Mouse (Mus musculus) G1E-ER4 (cell line): Measurements from ENCODE around the gene Olfr56. TPM values are rescaled to one million over a fixed set of nuclear protein-coding genes. Genes with fewer than 3 reads are reported as not detected.
"Not testable (repeated sequence)": the region's sequence is repeated elsewhere in the genome, so short reads cannot be mapped to it uniquely, and the experiment has no call there.

Source experiments
- GATA1 ChIP-seq: IDR thresholded peaks from one replicate; pipeline ENCODE4 v1.8.0; 2012; ENCODE audit warnings: low read length, inconsistent platforms
- polyA plus RNA-seq: library from polyadenylated mRNA; stranded (reverse); fragments of >175 nt; gene quantifications from 2 replicates; pipeline ENCODE4 v1.2.3, GENCODE M21; 2012

Olfr56 gene
- 0.02 and 0.03 TPM in 2 replicates for polyA plus RNA-seq

DNA sequence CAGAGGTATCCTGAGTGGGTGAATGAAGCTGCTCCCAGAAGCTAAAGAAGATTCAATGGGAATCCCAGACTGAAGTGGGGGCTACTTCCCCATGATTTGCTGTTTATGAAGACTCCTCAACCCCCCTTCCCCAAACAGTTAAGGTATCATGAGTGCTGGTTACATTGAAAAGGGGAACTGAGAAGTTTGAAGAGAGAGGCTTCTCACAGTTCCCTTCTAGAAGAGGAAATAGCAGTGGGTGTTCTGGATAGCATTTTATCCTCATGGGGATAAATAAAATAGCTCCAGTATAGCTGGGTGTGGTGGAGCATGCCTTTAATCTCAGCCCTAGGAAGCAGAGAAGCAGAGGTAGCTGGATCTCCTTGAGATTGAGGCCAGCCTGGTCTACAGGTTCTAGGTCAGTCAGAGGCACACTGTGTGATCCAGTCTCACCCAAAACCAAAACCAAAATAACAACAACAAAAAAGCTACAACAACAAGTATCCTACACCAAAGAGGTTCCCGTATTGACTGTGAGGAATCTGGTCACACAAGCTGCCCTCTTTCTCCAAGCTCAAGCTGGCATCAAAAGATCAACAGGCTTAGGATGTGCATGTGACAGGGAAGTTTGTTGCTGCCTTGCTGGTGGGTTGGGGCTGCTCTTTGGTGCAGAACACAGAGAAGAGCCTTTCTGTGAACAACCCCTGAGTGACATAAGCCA, at the start of gene Olfr56:
Gene Olfr56 (plus strand): TSS at position 650 of the 700 bp plus-strand sequence.
- not testable (repeated sequence) for TF ChIP-seq GATA1

DNA sequence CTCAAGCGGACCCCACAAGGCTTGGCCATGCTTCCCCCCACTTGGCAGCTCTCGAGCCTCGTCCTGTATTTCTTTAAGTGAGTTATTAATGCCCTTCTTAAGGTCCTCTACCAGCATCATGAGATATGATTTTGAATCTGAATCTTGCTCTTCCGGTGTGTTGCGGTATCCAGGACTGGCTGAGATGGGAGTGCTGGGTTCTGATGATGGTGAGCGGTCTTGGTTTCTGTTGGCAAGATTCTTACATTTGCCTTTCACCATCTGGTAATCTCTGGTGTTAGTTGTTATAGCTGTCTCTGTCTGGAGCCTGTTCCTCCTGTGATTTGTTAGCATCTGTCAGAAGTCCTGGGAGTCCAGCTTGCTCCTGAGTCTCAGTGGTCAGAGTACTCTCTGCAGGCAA, 32.6 kb upstream of the Olfr56 start, which contains the start of gene Psme2b:
Gene Psme2b (minus strand): TSS at position 101 of the 400 bp plus-strand sequence.
- TF ChIP-seq GATA1: not testable (repeated sequence)

DNA sequence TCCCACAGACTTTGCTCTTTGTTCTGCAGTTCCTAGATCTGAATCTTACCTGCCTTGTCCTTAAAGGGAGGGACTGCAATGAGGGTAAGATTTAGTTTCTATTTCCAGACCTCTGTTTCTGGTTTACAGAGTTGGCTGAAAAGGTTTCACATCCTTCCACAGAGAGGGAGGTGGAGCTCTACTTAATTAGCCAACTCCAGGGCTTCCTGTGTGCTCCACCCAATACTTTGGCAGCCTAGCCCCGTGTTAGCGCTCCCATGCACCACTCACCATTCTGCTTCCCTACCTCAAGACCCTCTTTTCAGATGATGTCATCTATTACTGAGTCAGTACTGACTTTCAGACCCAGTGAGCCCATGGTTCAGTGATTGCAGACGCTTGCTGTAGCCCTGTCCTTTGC, 562 bp downstream of the Olfr56 start, which contains the start of gene 9930111J21Rik1:
Gene 9930111J21Rik1 (minus strand): TSS at position 148 of the 400 bp plus-strand sequence.
- TF ChIP-seq GATA1: not testable (repeated sequence)

DNA sequence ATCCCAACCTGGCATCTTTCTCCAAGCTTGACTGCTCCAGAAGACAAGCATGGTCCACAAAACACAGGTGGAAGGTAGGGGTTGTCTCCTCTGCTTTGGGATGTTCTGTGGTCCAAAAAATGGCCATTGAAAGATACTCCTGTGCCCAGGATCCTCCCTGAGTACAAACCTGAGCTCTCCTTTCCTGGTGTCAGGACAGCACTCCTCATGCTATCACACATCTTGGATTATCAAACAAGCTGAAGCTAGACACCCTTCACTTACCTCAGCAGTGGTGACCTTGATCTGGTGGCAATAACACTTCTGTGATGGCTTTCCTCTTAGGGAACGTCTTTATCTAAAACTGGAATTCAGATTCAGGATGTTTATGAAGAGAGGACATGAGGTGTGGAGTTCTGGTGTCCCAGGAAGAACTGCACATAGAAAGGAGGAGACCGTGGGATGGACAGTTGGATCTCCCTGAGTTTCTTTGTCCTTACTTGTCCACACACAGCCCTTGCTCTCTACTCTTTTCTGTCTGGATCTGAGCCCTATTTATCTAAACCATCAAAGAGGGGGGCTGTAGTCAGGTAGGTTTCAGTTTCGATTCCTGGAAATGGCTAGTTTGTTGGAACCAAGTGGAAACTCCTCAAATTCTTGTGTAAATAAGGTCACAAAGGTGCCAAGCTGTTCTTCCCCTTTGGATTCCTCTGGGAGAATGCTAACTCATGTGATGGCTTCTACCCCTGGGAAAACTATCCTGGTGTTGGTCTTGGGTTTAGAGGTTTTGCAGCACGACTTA, 13.2 kb downstream of the Olfr56 start, which contains the start of gene Gm12185:
Gene Gm12185 (minus strand): TSS at position 487 of the 781 bp plus-strand sequence.
- not testable (repeated sequence) for TF ChIP-seq GATA1

DNA sequence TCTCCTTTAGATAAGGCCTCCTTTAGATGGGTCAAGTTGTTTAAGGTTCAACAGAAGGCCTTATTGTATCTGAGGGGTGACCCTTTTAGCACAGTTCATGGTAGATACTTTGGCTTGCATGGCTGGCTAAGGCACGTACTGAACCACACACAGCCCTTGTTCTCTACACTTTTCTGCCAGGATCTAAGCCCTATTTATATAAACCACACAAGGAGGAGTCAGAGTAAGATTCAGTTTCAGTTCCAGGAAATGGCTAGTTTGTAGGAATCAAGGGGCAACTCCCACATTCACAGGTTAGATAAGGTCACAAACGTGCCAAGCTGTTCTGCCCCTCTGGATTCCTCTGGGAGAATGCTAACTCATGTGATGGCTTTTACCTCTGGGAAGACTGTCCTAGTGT, 15.3 kb downstream of the Olfr56 start, which contains the start of gene Tgtp1:
Gene Tgtp1 (minus strand): TSS at position 155 of the 400 bp plus-strand sequence.
- TF ChIP-seq GATA1: not testable (repeated sequence)

DNA sequence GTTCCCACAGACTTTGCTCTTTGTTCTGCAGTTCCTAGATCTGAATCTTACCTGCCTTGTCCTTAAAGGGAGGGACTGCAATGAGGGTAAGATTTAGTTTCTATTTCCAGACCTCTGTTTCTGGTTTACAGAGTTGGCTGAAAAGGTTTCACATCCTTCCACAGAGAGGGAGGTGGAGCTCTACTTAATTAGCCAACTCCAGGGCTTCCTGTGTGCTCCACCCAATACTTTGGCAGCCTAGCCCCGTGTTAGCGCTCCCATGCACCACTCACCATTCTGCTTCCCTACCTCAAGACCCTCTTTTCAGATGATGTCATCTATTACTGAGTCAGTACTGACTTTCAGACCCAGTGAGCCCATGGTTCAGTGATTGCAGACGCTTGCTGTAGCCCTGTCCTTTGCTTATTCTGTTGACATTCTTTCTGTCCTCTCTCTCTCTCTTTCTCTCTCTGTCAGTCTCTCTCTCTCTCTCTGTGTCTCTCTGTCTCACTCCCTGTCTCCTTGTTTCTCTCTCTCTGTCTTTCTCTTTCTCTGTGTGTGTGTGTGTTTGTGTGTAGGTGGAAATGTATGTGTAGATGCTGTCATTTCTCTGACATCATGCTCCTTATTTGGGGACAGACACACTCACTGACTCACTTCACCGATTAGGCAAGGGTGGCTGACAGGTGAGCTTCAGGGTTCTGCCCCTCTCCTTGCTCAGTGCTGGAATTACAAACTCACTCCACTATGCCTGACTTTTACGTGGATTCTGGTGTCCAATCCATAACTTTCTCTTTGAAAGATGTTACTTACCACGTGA, 72.6 kb downstream of the Olfr56 start, which contains the start of gene 9930111J21Rik2:
Gene 9930111J21Rik2 (minus strand): TSS at position 150 of the 799 bp plus-strand sequence.
- not testable (repeated sequence) for TF ChIP-seq GATA1

DNA sequence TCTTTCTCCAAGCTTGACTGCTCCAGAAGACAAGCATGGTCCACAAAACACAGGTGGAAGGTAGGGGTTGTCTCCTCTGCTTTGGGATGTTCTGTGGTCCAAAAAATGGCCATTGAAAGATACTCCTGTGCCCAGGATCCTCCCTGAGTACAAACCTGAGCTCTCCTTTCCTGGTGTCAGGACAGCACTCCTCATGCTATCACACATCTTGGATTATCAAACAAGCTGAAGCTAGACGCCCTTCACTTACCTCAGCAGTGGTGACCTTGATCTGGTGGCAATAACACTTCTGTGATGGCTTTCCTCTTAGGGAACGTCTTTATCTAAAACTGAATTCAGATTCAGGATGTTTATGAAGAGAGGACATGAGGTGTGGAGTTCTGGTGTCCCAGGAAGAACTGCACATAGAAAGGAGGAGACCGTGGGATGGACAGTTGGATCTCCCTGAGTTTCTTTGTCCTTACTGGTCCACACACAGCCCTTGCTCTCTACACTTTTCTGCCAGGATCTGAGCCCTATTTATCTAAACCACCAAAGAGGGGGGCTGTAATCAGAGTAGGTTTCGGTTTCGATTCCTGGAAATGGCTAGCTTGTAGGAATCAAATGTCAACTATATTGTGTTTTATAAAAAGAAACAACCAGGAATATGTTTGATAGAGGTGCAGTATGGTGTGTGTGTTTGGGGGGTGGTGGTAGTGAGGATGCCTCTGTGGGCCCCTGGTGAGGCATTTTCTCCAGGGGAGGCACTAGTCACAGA, 85.2 kb downstream of the Olfr56 start, which contains the start of gene Tgtp2:
Gene Tgtp2 (minus strand): TSS at position 494 of the 757 bp plus-strand sequence.
- not testable (repeated sequence) for TF ChIP-seq GATA1

DNA sequence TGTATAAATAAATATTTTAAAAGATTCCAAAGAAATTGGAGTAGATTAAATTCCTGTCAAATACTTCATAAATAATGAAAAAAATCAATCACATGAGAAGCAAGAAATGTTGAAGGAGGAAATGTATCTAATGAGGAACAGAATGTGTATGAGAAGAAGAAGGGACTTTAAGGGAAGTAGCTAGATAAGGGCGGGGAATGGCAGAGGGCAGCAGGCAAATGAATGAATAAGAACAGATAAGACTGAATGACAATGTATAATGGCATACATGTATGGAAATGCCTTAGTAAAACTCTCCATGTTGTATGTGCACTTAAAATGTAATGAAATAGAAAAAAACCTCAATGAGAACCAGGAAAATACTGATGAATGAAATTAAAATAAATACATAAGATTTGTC, 89.7 kb downstream of the Olfr56 start:
- no peak for TF ChIP-seq GATA1

DNA sequence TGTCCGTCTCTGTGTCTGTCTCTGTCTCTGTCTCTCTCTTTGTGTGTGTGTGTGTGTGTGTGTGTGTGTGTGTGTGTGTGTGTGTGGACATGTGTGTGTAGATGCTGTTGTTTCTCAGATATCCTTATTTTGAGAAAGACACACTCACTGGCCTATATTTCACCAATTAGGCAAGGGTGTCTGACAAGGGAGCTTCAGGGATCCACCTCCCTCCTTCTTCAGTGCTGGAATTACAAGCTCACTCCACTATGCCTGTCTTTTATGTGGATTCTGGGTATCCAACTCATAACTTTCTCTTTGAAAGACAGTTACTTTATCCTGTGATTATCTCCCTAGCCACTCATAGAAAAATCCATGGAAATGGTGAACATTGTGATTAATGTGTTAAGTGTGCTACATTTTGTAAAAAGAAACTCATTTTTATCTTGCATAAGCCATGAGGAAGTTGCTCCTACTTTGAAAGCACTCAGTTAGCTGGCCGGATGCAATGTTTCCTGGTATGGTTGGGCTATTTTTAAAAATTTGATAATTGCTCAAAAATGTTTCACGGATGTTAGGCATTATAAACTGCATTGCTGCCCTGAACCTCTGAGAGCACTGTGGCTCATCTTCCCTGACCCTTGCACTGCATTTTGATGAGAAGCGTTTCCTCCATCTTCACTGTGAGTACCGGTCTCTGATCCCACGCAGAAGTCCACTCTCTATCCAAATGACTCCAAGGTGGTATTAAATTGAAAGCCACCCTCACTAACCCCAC, 97.5 kb downstream of the Olfr56 start, which contains the start of gene Ifi47:
Gene Ifi47 (plus strand): TSS at position 587 of the 757 bp plus-strand sequence.
- not testable (repeated sequence) for TF ChIP-seq GATA1

DNA sequence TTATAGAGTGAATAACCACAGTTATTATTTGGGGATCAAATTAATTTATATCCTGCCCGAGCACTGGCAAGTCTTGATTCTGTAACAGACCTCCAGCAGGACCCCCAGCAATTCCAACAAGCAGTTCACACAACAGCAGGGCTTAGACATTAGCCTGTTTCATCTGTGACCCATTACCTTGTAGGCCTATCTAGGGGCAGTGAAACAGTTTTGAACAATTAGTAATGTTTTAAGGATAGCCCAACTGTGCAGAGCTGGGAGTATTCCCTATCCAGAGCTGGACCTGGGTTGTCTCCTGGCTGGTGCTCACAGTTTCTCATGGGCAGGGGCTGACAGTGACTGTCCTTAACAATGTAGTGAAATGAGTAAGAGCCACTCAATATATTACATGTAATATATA, 98.3 kb downstream of the Olfr56 start:
- no peak for TF ChIP-seq GATA1

DNA sequence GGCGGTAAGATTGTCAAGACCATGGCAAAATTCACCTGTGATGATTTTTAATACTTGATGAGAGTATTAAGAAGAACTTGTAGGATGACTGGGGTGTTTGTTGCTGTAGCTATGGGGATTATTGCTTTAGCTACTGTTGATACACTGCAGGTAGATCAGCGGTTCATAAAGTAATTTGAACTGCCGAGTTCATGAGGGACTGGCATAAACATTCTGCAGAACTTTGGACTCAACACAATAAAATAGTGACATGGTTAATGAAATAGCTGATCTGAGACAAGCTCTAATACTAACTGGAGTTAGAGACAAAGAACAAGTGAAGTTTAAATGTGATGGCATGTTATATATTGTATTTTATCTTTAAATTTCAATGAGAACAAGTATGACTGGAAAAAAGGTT, 100.0 kb downstream of the Olfr56 start:
- no peak for TF ChIP-seq GATA1

DNA sequence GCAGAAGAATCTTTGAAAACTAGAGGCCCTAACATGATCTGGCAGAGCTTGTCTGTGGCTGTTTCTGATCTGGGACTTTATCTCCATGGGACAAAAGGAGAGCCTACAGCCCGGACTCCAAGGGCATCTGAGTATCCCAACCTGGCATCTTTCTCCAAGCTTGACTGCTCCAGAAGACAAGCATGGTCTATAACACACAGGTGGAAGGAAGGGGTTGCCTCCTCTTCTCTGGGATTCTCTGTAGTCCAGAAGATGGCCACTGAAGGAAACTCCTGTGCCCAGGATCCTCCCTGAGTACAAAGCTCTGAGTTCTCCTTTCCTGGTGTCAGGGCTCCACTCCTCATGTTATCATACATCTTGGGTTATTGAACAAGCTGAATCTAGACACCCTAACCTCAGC, 101.9 kb downstream of the Olfr56 start:
- no peak for TF ChIP-seq GATA1

DNA sequence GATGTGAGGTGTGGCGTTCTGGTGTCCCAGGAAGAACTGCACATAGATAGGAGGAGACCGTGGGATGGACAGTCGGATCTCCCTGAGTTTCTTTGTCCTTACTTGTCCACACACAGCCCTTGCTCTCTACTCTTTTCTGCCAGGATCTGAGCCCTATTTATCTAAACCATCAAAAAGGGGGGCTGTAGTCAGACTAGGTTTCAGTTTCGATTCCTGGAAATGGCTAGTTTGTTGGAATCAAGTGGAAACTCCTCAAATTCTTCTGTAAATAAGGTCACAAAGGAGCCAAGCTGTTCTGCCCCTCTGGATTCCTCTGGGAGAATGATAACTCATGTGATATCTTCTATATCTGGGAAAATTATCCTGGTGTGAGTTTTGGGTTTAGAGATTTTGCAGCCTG, 102.7 kb downstream of the Olfr56 start:
- TF ChIP-seq GATA1: no peak

DNA sequence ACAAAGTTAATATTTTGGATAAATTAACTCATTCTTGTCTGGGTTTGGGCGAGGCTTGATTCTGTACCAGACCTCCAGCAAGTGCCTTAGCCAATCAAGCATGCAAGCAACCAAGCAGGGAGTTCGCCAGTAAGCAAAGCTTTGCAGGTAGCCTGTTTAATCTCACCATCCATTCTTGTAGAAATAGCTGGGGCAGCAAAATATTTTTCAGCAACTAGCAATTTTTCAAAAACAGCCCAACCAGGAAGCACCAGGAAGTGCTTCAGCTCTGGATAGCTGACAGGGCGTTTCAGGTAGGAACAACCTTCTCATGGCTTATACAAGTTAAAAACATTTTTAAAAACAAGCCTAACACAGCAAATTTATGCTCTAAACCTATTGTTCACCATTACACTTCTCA, 103.2 kb downstream of the Olfr56 start:
- TF ChIP-seq GATA1: no peak
